Mouse (Mus musculus) ovary, adult 18-20 months (tissue): Measurements from ENCODE around the gene Olfr589.
"Not testable (repeated sequence)": the region's sequence is repeated elsewhere in the genome, so short reads cannot be mapped to it uniquely, and the experiment has no call there.

Source experiments
- DNase-seq: peaks from one replicate; pipeline ENCODE4 v3.0.0; 2022; ENCODE audit warnings: low spot score, mixed read lengths

Gene Olfr589

GRCm38 (mm10) chr7:103156256-103156655 lies at the start of gene Olfr589:
TSS of gene Olfr589 (minus strand) at chr7:103156356.
- DNase-seq: no peak

- not testable (repeated sequence) for DNase-seq
Measured at GRCm38 (mm10) chr7:103184503-103184902, 28.3 kb upstream of the Olfr589 start, which contains the start of gene Olfr592. TSS of gene Olfr592 (plus strand) at chr7:103184803.

GRCm38 (mm10) chr7:103178240-103178639 lies 22.1 kb upstream of the Olfr589 start, which contains the start of gene Olfr591:
TSS of gene Olfr591 (minus strand) at chr7:103178340.
- DNase-seq: no peak

- no peak for DNase-seq
Measured at GRCm38 (mm10) chr7:103169697-103170096, 13.5 kb upstream of the Olfr589 start.

GRCm38 (mm10) chr7:103140579-103140978 lies 15.6 kb downstream of the Olfr589 start, which contains the start of gene Olfr588-ps1:
TSS of gene Olfr588-ps1 (plus strand) at chr7:103140879.
- no peak for DNase-seq

- DNase-seq: no peak
Measured at GRCm38 (mm10) chr7:103125538-103125937, 30.6 kb downstream of the Olfr589 start, which contains the start of gene Olfr586. TSS of gene Olfr586 (minus strand) at chr7:103125638.

- no peak for DNase-seq
Measured at GRCm38 (mm10) chr7:103119406-103119805, 36.8 kb downstream of the Olfr589 start.
